Mouse (Mus musculus) frontal cortex, adult (tissue): ENCODE data around the gene Ccnt1.
A peak's percentile ranks its signal among the peaks of the same experiment; 100 is the strongest.

Experiments used
- ATAC-seq: cut with Nextera tagmentation; 2 replicates; pipeline ENCODE4 v1.9.2; 2017; ENCODE audit warnings: mild to moderate bottlenecking, moderate library complexity, mixed read lengths; ENCODE audit not compliant: low TSS enrichment

The Ccnt1 gene

GRCm38 (mm10) chr15:98510438-98511385, 60.0 kb downstream of the Ccnt1 start:
- ATAC-seq, result 0 out of 2 replicates have a peak, but pooled peaks have one; percentile 67

- ATAC-seq, result no peak
Measured at GRCm38 (mm10) chr15:98509387-98509786, 61.3 kb downstream of the Ccnt1 start.

- no peak for ATAC-seq
Measured at GRCm38 (mm10) chr15:98507321-98507720, 63.4 kb downstream of the Ccnt1 start.

- ATAC-seq, result no peak
Measured at GRCm38 (mm10) chr15:98506253-98506957, 64.3 kb downstream of the Ccnt1 start.

GRCm38 (mm10) chr15:98504514-98504913, 66.2 kb downstream of the Ccnt1 start:
- ATAC-seq, result 0 out of 2 replicates have a peak, but pooled peaks have one; percentile 50

GRCm38 (mm10) chr15:98503317-98503716, 67.4 kb downstream of the Ccnt1 start:
- ATAC-seq, result no peak

- no peak for ATAC-seq
Measured at GRCm38 (mm10) chr15:98497631-98498030, 73.1 kb downstream of the Ccnt1 start.

GRCm38 (mm10) chr15:98492102-98492501, 78.6 kb downstream of the Ccnt1 start, which contains the start of gene Olfr279:
TSS of gene Olfr279 (plus strand) at chr15:98492402.
- ATAC-seq, result no peak

- no peak for ATAC-seq
Measured at GRCm38 (mm10) chr15:98491332-98491731, 79.4 kb downstream of the Ccnt1 start.
